Mouse (Mus musculus) lung, adult 2 months (tissue): ENCODE results near the gene Metap2. TPM values are rescaled to one million over a fixed set of nuclear protein-coding genes. Genes with fewer than 3 reads are reported as not detected.
"Not testable (repeated sequence)": the region's sequence is repeated elsewhere in the genome, so short reads cannot be mapped to it uniquely, and the experiment has no call there.

Experiments used
- DNase-seq: peaks from one replicate; pipeline ENCODE4 v3.0.0; 2022
- H3K4me1 ChIP-seq: fragments of 200-500 bp; 2 replicates; pipeline ENCODE4 v1.6.1; 2011; ENCODE audit warnings: low read length; ENCODE audit not compliant: control insufficient read depth, insufficient read depth
- H3K4me3 ChIP-seq: fragments of 200-500 bp; replicated peaks from 2 replicates; pipeline ENCODE3; 2011; ENCODE audit warnings: low read depth, mild to moderate bottlenecking, control low read depth, low read length; ENCODE audit errors: extremely low read depth
- CTCF ChIP-seq: fragments of 200-500 bp; IDR thresholded peaks from 2 replicates; pipeline ENCODE4 v1.5.1; 2011; ENCODE audit warnings: mild to moderate bottlenecking, low read length, control low read depth; ENCODE audit not compliant: insufficient read depth
- POLR2A ChIP-seq: fragments of 200-500 bp; IDR thresholded peaks from 2 replicates; pipeline ENCODE4 v1.6.1; 2011; ENCODE audit warnings: low read depth, mild to moderate bottlenecking, control low read depth, low read length, borderline replicate concordance; ENCODE audit errors: extremely low read depth
- WGBS: fragments of 180-500 bp; shearing (Covaris S2); methylation state at CpG from one replicate; pipeline ENCODE4 v1.1.7; 2018; 5-methylcytosine and 5-hydroxymethylcytosine counted together
- polyA plus RNA-seq: library from polyadenylated mRNA; depleted of rRNA; stranded (reverse); fragments of >200 nt; gene quantifications from 2 replicates; pipeline ENCODE4 v1.2.3, GENCODE M21; 2012

Metap2 gene
- polyA plus RNA-seq, 1 experiment = 42.0 TPM

DNA sequence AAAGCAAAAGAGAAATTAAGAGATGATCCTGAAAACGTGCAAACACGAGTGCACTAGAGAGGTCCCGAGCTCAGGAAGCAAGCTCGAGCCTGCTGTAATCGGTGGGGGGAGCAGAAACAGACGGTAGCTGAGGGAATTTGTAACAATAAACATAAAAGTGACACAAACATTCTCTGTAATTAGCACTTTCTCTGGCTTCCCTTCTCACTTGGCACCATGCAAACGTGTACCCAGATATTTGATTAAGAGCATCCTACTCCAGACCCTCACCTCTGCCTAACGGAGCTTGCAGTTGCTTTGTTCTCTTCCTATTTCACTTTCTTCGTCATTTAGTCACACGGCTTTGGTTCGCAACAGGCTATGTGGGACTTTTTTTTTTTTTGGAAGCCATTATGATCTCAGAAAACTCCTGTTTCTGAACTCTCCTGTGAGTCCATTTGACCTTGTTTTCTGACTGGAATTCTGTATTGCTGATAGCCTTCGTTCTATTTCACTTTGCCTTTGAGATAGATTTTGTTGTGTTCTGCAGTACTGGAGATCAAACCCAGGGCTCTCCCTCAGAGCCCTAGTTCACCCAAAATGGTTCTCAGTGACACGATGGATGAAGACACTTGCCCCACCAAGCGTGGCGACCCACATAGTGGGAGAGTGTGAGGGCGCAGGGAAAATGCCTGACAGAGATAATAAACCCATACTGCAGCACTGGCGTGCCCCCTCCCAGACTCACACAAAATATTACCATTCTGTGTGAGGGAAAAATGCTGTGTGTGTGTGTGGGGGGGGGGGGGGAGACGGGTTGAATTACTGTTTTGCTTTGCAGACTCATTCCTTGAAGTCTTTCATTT is 64.9 kb downstream of the Metap2 start:
- Histone ChIP-seq H3K4me3 (peak overlapping the region; percentile 13), H3K4me1 (peaks cover 4% of the 10 kb centered on the region; the same call in 1 of the 2 replicates)
- DNase-seq = no peak
- 21% methylated on average over 18 of the region's 18 CpGs for WGBS
- no peak for TF ChIP-seq CTCF
- no peak for TF ChIP-seq POLR2A

DNA sequence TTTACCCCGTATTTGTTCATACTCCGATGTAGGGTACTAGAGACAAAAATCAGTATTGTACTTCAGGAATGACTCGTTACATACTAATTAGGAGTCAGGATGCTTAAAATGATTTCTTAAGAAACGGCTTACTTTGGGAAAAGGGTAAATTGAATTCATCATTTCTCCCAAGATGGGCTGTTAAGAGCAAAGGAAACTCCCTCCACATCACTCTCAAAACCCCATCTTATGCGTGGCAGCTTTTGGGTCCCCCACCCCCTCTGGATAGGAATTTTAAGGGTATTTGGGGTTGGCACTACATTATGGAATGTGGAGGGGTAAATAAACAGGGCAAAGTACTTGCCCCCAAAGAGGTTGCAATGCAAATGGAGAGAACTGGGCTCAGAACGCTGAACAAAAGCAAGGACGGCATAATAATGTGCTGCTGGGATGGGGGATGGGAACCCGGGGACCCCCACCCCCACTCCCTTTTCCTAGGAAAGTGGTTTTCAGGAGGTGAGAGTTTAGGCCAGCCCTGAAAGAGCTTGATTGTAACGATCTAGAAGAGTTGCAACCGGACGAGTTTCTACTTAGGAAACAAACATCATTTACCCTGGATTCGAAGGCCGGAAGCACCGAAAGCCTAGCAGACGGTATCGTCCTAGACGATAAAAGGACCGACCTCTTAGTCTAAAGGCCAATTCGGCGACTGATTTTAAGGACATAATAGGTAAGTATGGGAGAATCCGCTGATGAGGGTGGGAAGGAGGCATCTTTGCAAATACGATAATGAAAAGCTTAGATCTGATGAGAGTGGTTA is 65.8 kb downstream of the Metap2 start, which contains the start of gene Usp44:
Gene Usp44, plus strand, starts transcription at position 625 of the 799 bp plus-strand sequence.
- H3K4me1 ChIP-seq = peaks cover 4% of the 10 kb centered on the region; the same call in 1 of the 2 replicates
- H3K4me3 ChIP-seq = peak within 1 kb of the TSS; percentile 13
- DNase-seq = no peak
- 34% methylated on average over 22 of the region's 22 CpGs for WGBS
- TF ChIP-seq CTCF (no peak), POLR2A (no peak)

DNA sequence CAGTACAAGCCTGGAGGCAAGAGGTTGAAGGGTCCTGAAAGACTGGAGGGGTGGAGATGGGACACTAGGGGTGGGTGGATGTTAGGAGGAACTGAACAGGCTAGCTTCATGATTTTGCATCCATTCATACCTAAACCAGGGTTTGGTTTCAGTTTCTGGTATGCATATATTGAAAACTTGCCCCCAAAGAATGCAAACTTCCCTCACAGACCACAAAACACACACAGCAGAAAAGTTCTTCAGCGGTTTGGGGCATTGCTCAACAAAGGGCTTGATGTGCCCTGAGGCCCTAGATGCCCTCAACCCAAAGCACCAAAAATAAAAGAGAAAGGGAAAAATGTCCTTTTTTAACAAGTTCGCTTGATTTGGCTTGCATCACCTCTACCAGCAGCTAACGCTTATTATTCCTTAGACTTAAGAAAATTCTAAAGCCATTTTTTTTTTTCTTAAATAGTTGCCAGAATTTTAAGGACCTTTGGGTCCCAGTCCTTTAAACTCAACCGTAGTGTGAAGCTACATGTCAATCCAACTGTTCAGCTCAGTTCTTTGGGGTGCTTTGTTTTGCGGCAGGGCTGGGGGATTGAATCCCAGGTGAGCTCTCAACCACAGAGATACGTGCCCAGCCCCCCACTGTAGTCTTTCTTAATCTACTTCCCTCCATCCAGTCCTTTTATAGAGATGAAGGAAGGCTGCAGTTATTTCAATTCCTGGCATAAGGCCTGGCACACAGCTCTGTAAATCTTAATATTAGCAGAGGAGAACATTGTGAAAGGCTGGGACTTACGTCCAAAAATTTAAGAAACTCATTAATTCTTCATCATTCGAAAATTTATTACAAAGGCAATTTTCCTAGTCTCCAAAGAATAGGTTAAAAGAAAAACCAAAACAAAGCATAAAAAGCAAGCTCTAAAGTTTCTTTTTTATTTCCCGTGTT is 66.7 kb downstream of the Metap2 start:
- WGBS = 61% methylated on average over 9 of the region's 9 CpGs
- H3K4me1 ChIP-seq = peaks cover 4% of the 10 kb centered on the region; the same call in 1 of the 2 replicates
- no peak for DNase-seq
- no peak for TF ChIP-seq POLR2A
- TF ChIP-seq CTCF = no peak
- no peak overlapping the region for H3K4me3 ChIP-seq

DNA sequence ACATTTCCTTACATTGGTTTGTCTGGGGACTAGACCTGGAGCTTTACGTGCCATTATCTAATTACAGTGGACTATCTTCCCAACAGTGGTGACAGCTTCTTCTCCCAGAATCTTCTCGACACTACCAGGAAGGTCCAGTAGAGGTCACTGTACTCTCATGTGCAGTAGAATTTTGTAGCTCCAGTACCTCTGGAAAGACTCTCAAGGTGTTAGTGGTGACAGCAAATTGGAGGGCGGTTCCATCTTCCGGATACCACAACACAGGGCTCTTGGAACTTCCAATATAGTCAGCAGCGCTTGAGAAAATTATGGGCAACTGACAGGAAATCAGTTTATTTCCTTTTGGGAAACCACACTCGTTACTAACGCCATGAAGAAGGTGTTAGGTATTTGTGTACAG is 78.2 kb downstream of the Metap2 start:
- H3K4me1 ChIP-seq = no peaks in the 10 kb centered on the region
- 25% methylated on average over 7 of the region's 7 CpGs for WGBS
- peak; percentile 54 for DNase-seq
- TF ChIP-seq CTCF (0 out of 2 replicates have a peak, but pooled peaks have one; percentile 24), POLR2A (no peak)
- H3K4me3 ChIP-seq = no peak overlapping the region

DNA sequence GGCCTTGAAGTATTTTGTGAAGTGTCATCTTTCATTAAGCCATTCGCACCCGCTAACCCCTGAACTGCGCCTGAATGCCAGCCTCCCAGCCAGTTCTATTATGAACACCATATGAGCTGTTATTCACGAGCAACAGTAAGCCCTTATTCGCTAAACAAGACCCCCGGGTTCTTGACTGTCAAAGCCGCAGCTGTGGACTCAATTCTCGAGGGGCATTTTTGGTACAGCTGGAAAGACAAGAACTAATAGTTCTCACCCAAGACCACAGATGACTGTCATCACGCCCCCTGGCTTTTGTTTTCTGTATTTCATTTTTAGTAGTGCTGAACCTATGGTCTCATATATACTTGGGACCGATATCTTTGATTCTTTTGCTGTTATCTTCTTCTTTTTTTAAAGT is 83.1 kb downstream of the Metap2 start:
- Histone ChIP-seq H3K4me1 (no peaks in the 10 kb centered on the region), H3K4me3 (no peak overlapping the region)
- 72% methylated on average over 10 of the region's 10 CpGs for WGBS
- no peak for DNase-seq
- TF ChIP-seq POLR2A = no peak
- no peak for TF ChIP-seq CTCF

DNA sequence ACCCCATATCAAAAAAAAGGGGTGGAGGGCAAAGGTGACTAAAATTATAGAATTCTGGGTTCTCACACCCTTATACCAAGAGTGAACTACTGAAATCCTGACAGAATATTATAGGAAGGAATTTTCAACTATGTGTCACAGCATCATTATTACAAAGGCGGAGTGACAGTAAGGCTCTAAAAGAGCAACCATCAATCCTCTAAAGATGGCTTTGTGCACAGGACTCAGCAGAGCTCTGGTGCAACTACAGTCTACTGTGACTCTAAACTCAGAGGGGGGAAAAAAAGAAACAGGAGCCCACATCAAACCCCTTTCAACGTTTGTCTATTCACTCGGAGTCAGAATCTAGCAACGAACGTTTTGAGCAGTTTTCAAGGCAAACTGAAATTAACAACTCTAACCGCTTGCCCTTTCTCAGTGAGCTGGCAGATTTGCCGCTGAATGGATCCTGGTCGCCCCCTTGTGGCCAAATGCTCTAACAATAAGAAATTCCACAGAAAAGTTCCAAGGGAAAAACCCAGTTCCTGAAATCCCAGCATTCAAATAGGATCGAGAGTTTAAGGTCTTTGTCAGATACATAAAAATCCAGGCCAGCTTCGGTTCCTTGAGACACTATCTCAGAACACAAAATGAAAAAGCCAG is 84.0 kb downstream of the Metap2 start:
- no peaks in the 10 kb centered on the region for H3K4me1 ChIP-seq
- peak; percentile 68 for DNase-seq
- no peak overlapping the region for H3K4me3 ChIP-seq
- WGBS = 8% methylated on average over 10 of the region's 10 CpGs
- peak; percentile 83 for TF ChIP-seq CTCF
- TF ChIP-seq POLR2A = no peak

DNA sequence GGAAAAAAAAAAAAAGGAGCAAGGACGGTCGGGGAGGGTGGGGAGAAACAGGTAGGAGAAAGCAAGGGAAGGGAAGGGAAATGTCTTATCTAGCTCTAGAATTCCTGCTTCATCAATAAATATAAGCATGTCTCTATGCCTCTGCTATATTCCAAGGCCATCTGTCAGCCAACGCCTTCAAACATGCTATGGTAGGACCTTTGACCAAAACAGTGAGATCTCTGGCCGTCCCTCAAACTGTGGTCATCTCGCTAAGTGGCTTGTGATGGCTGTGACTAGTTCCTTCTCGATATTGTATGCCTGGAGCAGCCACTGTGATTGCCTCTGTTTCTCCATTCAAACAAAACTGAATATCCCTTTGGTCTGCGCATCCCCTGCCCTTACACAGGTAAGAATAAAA is 84.8 kb downstream of the Metap2 start:
- no peak for TF ChIP-seq CTCF
- no peak for TF ChIP-seq POLR2A
- Histone ChIP-seq H3K4me3 (no peak overlapping the region), H3K4me1 (no peaks in the 10 kb centered on the region)
- no peak for DNase-seq
- 70% methylated on average over 7 of the region's 7 CpGs for WGBS

DNA sequence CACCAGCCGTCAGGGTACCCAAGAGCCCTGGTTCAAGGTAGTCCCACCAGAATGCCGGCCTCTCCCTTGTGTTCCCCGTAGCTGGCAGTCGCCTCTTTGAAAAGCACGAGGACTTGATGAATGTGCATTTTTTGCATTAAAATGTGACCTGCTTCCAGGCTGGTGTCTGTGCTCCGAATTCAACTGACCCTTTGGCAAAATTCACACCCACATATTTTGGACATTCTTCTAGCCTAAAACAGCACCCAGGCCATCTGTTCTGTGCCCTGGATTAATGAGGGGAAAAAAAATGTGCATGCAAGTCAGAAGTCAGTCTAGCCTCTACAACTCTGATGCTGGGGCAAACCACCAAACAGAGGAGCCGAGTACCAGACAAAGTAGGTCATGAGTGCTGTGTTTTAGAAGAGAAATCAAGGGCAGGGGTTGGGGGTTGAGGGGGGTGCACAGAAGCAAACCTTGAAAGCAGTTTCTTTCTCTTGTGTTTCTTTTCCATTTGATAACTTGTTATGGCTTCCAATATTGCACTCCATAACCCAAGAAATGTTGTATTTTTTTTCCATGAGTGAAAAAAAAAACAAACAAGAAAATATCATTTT is 86.2 kb downstream of the Metap2 start:
- WGBS = 55% methylated on average over 7 of the region's 7 CpGs
- Histone ChIP-seq H3K4me1 (no peaks in the 10 kb centered on the region), H3K4me3 (no peak overlapping the region)
- TF ChIP-seq POLR2A (no peak), CTCF (no peak)
- no peak for DNase-seq

DNA sequence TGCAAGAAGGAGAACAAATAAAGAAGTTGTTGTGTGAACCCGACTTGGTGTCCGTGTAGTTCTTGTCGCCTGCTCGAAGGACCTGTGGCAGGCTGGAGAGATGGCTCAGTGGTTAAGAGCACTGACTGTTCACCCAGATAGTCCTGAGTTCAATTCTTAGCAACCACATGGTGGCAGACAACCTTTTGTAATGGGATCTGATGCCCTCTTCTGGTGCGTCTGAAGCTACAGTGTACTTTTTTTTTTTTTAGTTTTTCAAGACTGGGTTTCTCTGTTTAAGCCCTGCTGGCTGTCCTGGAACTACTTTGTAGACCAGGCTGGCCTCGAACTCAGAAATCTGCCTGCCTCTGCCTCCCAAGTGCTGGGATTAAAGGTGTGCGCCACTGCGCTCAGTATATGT is 87.5 kb downstream of the Metap2 start:
- not testable (repeated sequence) for H3K4me1 ChIP-seq, DNase-seq, H3K4me3 ChIP-seq
- 88% methylated on average over 8 of the region's 8 CpGs for WGBS
